Mouse (Mus musculus) olfactory bulb, adult 2 months (tissue): ENCODE data around the gene Lcn4. TPM values are rescaled to one million over a fixed set of nuclear protein-coding genes. Genes with fewer than 3 reads are reported as not detected.
"Not testable (repeated sequence)": the region's sequence is repeated elsewhere in the genome, so short reads cannot be mapped to it uniquely, and the experiment has no call there.

Experiments used
- H3K27ac ChIP-seq: fragments of 200-500 bp; 2 replicates; pipeline ENCODE4 v1.5.1; 2012; ENCODE audit warnings: low read depth, low read length; ENCODE audit not compliant: insufficient read depth
- H3K4me1 ChIP-seq: fragments of 200-500 bp; 2 replicates; pipeline ENCODE4 v1.6.1; 2012; ENCODE audit warnings: low read length; ENCODE audit not compliant: control insufficient read depth, insufficient read depth
- H3K4me3 ChIP-seq: fragments of 200-500 bp; 2 replicates; pipeline ENCODE4 v1.5.1; 2012; ENCODE audit warnings: mild to moderate bottlenecking, low read depth, low read length, moderate library complexity; ENCODE audit not compliant: insufficient read depth
- CTCF ChIP-seq: fragments of 200-500 bp; IDR thresholded peaks from 2 replicates; pipeline ENCODE4 v1.5.1; 2012; ENCODE audit warnings: low read depth, mild to moderate bottlenecking, low read length, moderate library complexity; ENCODE audit not compliant: insufficient read depth
- POLR2A ChIP-seq: fragments of 200-500 bp; IDR thresholded peaks from 2 replicates; pipeline ENCODE4 v1.6.1; 2012; ENCODE audit warnings: mild to moderate bottlenecking, low read depth, low read length, moderate library complexity; ENCODE audit not compliant: insufficient read depth
- WGBS: fragments of 180-500 bp; shearing (Covaris S2); methylation state at CpG from one replicate; pipeline ENCODE4 v1.1.7; 2018; 5-methylcytosine and 5-hydroxymethylcytosine counted together
- polyA plus RNA-seq: library from polyadenylated mRNA; stranded (reverse); fragments of >200 nt; gene quantifications from 2 replicates; pipeline ENCODE4 v1.2.4, GENCODE M21; 2012; ENCODE audit warnings: low replicate concordance; ENCODE audit not compliant: missing spikeins, insufficient read depth, insufficient read length

Gene Lcn4
- polyA plus RNA-seq: not detected in 2 replicates

- 95% methylated on average over 3 of the region's 3 CpGs for WGBS
- no peak for TF ChIP-seq POLR2A
- no peak for TF ChIP-seq CTCF
- Histone ChIP-seq H3K4me3 (no peak within 1 kb of the TSS), H3K27ac (no peak within 1 kb of the TSS), H3K4me1 (no peaks in the 10 kb centered on the region)
These were observed at the start of gene Lcn4 for GRCm38 (mm10) chr2:26671182-26671581. TSS of gene Lcn4 (minus strand) at chr2:26671282.

DNA sequence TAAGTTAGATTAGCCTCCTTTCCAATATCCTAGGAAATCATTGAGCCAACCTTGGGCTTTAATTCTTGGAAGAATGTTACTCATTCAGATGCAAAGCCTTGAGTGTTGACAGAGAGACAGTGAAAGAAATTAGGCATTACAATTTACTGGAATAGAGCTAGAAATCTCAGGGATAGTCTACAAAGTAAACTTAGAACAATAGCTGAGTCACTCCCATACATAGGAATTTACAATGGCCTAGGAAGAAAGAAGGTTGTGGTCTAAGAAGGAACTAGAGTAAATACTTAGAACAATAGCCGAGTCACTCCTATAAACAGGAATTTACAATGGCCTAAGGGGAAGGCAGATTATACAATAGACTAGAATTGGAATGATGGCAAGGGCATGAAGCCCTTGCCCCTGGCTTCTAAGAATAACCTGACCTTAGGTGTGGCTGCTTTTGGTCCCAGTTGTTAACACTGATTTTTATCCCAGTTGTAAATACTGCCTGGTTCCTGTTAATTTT is 15.1 kb upstream of the Lcn4 start:
- no peak for TF ChIP-seq CTCF
- H3K4me1 ChIP-seq: no peaks in the 10 kb centered on the region
- WGBS: 88% methylated on average over 1 of the region's 1 CpGs

DNA sequence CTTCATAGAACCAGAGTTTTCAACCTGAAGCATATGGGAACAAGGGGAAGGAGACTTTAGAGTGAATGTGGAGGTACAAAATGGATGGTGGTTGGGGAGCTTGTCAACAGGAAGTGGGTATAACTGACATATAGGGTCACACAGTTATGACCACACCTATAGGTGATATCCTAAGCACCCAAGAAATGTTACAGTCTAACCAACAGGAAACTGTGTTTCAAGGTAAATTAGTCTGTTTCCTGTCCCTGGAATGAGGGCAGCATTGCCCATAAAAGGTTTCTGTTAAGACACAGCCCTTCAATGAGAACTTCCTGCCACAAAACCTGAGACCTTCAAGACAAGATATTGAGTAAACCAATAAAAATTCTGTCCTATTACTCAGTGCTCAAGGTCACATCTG is 2.3 kb downstream of the Lcn4 start:
- no peak overlapping the region for H3K27ac ChIP-seq
- H3K4me3 ChIP-seq: no peak overlapping the region
- no peaks in the 10 kb centered on the region for H3K4me1 ChIP-seq
- TF ChIP-seq CTCF: no peak
- no peak for TF ChIP-seq POLR2A

More for the DNA sequence above, 15.1 kb upstream of the Lcn4 start:
- H3K4me3 ChIP-seq: no peak overlapping the region
- no peak overlapping the region for H3K27ac ChIP-seq

DNA sequence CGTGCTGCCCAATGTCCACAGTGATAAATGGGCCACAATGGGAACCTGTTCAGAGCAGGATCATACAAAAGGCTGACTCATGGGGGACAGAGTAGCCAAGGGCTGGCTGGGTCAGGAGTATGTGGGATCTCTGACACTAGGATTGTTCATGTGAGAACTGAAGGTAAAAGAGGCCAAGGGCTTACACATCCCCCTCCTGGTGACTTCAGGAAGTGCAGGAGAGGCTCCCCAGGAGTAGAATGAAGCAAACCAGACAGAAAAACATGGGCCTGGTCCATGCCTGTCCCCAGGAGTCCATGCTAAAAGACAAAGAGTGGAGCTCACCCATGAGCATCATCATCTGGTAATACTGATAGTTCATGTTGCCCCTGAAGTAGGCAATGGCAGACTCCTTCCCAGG is 7.5 kb downstream of the Lcn4 start:
- not testable (repeated sequence) for H3K27ac ChIP-seq, H3K4me3 ChIP-seq
- H3K4me1 ChIP-seq: peaks cover 11% of the 10 kb centered on the region
- WGBS: 82% methylated on average over 1 of the region's 1 CpGs

DNA sequence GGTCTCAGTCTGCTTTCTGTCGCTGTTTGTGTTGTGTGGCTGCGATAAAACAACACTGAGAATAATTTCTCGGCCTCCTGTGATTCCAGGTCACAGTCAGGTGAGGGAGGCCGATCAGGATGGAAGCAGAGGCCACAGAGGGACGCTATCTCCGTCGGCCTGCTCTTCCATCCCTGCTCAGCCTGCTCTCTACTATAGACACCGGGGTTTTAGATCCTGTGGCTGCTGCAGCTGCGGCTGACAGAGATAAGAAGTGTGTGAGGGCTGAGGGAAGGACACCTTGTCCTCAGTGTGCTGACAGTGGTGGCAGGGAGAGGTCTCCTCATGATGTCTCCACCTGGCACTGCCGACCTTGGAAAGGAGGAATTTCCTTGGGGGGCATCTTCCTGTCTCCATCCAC is 8.0 kb downstream of the Lcn4 start:
- Histone ChIP-seq H3K4me1 (peaks cover 11% of the 10 kb centered on the region), H3K4me3 (no peak overlapping the region), H3K27ac (no peak overlapping the region)
- 85% methylated on average over 10 of the region's 10 CpGs for WGBS
- TF ChIP-seq POLR2A: no peak

- 81% methylated on average over 13 of the region's 13 CpGs for WGBS
- Histone ChIP-seq H3K4me3 (no peak overlapping the region), H3K27ac (no peak overlapping the region), H3K4me1 (peaks cover 11% of the 10 kb centered on the region)
- TF ChIP-seq CTCF: no peak
- TF ChIP-seq POLR2A: no peak
These were observed 8.6 kb downstream of the Lcn4 start for GRCm38 (mm10) chr2:26662509-26662882.

DNA sequence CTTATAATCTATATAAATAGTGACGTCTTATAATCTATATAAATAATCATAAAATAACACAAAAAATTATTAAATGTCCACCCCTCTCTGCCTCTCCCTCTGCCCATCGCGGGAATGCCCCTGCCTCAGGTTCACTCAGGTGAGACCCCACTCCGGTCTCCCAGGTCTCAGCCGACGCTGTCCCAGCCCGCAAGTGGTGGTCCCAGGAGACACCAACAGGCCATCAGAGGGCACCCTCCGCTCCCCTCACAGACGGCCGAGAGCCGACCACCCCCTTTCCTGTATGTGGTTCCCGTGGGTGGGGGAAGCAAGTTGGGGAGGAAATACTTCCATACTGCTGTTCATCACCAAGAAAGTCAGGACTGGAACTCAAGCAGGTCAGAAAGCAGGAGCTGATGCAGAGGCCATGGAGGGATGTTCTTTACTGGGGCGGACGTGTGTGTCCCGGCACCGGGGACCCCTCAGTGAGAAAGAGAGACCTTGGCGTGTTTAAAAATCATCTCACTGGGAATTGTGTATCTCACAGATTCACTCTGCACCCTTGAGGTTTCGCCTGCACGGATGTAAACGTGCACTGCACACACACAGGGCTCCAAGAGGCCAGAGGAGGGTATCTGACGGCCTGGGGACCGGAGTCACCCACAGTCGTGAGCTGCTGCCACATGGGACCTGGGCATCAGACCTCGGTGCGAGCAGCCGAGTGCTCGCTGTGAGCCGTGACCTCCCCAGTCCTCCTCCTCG is 9.1 kb downstream of the Lcn4 start:
- peaks cover 11% of the 10 kb centered on the region for H3K4me1 ChIP-seq
- WGBS: 43% methylated on average over 29 of the region's 29 CpGs
- TF ChIP-seq POLR2A: no peak
- no peak for TF ChIP-seq CTCF
- peak overlapping the region; percentile 32; the same call in 1 of the 2 replicates for H3K4me3 ChIP-seq
- no peak overlapping the region for H3K27ac ChIP-seq

DNA sequence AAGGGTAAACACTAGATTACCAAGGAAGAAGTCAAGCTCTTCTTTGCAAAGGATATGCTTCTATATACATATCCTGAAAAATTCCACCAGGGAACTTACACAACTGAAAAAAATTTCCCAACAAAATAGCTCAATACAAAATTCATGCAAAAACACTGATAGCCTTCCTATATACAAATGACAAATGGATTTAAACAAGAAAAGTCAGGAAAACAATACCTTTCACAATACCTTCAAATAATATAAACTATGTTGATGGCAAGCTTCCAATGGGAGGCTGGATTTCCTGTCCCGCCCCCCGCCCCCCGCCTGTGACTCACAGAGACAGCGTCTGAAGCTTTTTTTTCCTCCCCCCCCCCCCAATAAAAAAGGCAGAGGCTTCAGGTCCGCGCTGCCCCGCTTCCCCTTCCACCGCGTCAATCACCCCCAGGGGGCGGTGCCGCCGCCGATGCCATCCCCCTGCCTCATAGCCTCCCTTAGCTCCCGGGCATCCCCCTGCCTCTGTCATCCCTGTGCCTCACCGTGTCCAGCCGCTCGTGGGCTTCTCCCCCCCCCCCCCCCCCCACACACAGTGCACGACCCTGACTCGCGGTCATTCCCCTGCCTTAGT is 9.8 kb downstream of the Lcn4 start:
- no peak overlapping the region for H3K27ac ChIP-seq
- peaks cover 11% of the 10 kb centered on the region for H3K4me1 ChIP-seq
- peak overlapping the region; percentile 39 for H3K4me3 ChIP-seq
- WGBS: 0% methylated on average over 14 of the region's 20 CpGs
- TF ChIP-seq CTCF (no peak), POLR2A (no peak)

DNA sequence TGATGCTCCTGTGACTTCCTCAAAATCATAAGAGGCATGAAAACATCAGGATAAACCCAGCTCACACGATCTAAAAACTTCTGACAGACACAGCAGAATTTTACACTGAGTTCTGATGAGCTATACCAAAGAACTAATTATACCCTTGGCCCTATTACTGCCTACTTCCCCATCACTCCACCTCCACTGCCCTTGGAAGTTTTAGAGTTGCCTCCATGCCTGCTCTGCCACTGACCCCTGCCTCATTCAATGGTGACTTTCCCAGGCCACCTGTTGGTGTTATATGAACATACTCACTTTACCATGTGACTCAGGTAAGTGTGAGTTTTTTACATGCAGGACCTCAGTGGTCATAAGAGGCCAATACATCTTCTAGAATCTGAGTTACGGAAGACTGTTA is 13.7 kb downstream of the Lcn4 start:
- Histone ChIP-seq H3K4me3 (no peak overlapping the region), H3K4me1 (peaks cover 11% of the 10 kb centered on the region), H3K27ac (no peak overlapping the region)
- WGBS: 79% methylated on average over 2 of the region's 2 CpGs
- TF ChIP-seq CTCF (no peak), POLR2A (no peak)
